Mouse (Mus musculus): ENCODE data around the gene Tmed9. TPM values are rescaled to one million over a fixed set of nuclear protein-coding genes. Genes with fewer than 3 reads are reported as not detected.
A peak's percentile ranks its signal among the peaks of the same experiment; 100 is the strongest.

Tmed9 gene
- polyA plus RNA-seq (2014; fragmentation: Nextera tagmentation; extraction: Ambion mirVana) = 45.7 and 53.6 TPM in 2 replicates

DNA sequence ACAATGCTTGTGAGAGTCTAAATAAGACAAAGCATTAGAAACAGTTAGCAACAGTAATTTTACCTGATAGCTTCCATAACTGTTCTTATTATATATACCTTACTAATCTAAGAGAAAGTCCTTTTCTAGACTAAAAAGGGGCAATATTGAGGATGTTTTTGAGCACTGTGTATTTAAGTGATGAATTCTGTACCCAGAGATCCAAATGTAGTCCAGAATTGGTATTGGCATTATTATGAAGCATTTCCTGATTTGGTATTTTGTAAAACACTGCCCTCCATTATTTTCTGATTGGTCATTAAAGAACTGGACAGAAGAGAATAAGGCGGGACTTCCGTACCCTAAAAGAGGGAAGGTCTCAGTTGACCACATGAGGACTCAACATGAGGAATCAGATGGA lies at the start of gene Tmed9:
Gene Tmed9, plus strand, starts transcription at position 301 of the 400 bp plus-strand sequence.
- H3K27ac ChIP-seq = no peak within 1 kb of the TSS
- no peak within 1 kb of the TSS for H3K9ac ChIP-seq
- no peak within 1 kb of the TSS for H3K4me2 ChIP-seq (replicated peaks)
- peaks cover 17% of the 10 kb centered on the region for H3K4me1 ChIP-seq (replicated peaks; ENCODE audit: control insufficient read depth, insufficient read depth, low read length)
- DNase-seq (ENCODE audit: low spot score) (no peak), ATAC-seq (ENCODE audit: low FRiP score) (no peak)
- no peaks in the 10 kb centered on the region; the same call in 1 of the 2 replicates for H3K36me3 ChIP-seq (replicated peaks; ENCODE audit: control insufficient read depth, insufficient read depth)
- 99% methylated on average over 2 of the region's 2 CpGs for WGBS
- no peaks in the 10 kb centered on the region for H3K27me3 ChIP-seq (ENCODE audit: control insufficient read depth, insufficient read depth, low read length)
- H3K4me3 ChIP-seq (replicated peaks; ENCODE audit: low read length) = no peak within 1 kb of the TSS
- no peaks in the 10 kb centered on the region for H3K9me3 ChIP-seq (ENCODE audit: control insufficient read depth, low read length)

DNA sequence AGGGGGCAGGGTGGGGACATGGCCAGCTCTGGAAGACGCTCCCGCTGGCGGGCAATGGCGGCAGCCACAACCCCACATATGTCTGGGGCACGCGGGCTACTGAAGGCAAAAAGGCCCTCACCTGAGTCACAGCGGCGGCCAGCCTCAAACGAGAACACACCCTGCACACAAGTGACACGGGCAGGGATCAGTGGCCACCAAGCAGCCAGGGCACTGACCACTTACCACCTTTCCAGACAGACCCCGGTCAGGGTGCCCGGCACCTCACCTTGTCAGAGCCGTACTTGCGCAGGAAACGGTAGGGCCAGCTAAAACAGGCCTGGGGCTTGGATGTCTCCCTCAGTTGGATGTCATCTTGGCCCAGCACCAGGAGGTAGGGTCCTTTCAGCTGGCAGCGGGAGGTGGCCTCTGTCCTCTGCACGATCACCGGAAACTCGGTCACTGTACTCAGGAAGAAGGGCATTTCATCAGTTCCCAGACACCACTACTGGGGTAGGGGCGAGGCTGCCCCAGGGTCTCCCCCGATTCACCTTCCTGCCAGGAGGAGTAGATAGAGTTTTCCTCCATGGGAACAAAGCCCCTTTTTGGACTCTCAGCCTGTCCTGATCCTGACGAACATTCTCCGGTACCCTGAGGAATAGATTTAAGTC lies 49.5 kb upstream of the Tmed9 start:
- no peak for DNase-seq (ENCODE audit: low spot score)
- 92% methylated on average over 23 of the region's 23 CpGs for WGBS
- Histone ChIP-seq H3K36me3 (replicated peaks; ENCODE audit: control insufficient read depth, insufficient read depth) (peaks cover 5% of the 10 kb centered on the region; the same call in 1 of the 2 replicates), H3K4me1 (replicated peaks; ENCODE audit: control insufficient read depth, insufficient read depth, low read length) (no peaks in the 10 kb centered on the region), H3K27ac (no peak overlapping the region), H3K27me3 (ENCODE audit: control insufficient read depth, insufficient read depth, low read length) (no peaks in the 10 kb centered on the region), H3K4me3 (replicated peaks; ENCODE audit: low read length) (no peak overlapping the region), H3K9ac (no peak overlapping the region), H3K4me2 (replicated peaks) (no peak overlapping the region), H3K9me3 (ENCODE audit: control insufficient read depth, low read length) (no peaks in the 10 kb centered on the region)
- no peak for ATAC-seq (ENCODE audit: low FRiP score)

DNA sequence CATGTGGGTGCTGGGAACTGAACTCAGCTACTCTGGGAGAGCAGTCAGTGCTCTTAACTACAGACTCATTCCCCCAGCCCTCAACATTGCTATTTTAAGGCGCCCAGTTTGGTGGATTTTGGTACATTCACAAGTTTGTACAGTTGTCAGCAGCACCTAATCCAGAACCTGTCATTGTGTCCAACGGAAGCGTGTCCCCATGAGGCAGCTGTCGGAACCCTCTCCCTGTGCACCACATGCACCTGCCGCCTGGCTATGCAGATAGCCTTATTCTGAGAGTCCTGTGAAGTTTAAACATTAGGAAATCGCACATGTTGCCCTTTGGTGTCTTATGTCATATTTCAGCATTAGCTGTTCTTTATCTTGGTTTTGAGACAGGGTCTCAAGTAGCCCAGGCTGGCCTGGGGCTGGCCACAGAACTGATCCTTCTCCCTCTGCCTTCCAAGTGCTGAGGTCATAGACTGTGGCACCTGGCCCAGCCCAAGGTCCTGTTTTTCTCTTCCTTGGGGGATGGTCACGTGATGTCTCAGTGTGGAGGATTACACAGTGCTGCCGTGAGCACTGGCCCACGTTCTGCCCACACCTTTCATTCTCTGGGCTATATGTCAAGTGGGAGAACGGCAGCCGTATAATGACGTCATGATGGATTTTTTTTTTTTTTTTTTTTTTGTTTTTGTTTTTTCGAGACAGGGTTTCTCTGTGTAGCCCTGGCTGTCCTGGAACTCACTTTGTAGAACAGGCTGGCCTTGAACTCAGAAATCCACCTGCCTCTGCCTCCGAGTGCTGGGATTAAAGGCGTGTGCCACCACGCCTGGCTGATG lies 47.6 kb upstream of the Tmed9 start:
- Histone ChIP-seq H3K4me1 (replicated peaks; ENCODE audit: control insufficient read depth, insufficient read depth, low read length) (no peaks in the 10 kb centered on the region), H3K9me3 (ENCODE audit: control insufficient read depth, low read length) (no peaks in the 10 kb centered on the region), H3K4me2 (replicated peaks) (no peak overlapping the region), H3K27me3 (ENCODE audit: control insufficient read depth, insufficient read depth, low read length) (no peaks in the 10 kb centered on the region), H3K36me3 (replicated peaks; ENCODE audit: control insufficient read depth, insufficient read depth) (peaks cover 22% of the 10 kb centered on the region), H3K4me3 (replicated peaks; ENCODE audit: low read length) (no peak overlapping the region), H3K27ac (no peak overlapping the region), H3K9ac (no peak overlapping the region)
- 81% methylated on average over 15 of the region's 16 CpGs for WGBS
- DNase-seq (ENCODE audit: low spot score) (no peak), ATAC-seq (ENCODE audit: low FRiP score) (no peak)

DNA sequence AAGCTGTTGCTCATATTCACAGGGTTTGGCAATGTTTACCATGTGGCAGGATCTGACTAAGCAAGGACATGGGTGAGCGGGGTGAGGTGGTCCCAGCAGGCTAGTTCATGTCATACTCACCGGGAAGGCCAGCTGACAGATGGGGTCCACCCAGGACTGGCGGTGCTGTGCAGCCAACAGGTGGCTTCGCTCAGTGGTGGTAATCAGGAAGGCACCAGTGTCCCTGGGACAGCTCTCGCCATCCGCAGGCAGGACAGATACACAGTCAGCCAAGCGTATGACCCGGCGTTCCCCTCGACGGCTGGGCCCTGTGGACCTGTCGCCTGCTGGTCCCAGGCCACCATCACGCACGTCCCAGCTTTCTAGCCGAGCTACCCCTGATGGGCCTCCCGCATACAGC lies 46.3 kb upstream of the Tmed9 start:
- ATAC-seq (ENCODE audit: low FRiP score) = no peak
- no peaks in the 10 kb centered on the region for H3K9me3 ChIP-seq (ENCODE audit: control insufficient read depth, low read length)
- WGBS = 80% methylated on average over 16 of the region's 16 CpGs

DNA sequence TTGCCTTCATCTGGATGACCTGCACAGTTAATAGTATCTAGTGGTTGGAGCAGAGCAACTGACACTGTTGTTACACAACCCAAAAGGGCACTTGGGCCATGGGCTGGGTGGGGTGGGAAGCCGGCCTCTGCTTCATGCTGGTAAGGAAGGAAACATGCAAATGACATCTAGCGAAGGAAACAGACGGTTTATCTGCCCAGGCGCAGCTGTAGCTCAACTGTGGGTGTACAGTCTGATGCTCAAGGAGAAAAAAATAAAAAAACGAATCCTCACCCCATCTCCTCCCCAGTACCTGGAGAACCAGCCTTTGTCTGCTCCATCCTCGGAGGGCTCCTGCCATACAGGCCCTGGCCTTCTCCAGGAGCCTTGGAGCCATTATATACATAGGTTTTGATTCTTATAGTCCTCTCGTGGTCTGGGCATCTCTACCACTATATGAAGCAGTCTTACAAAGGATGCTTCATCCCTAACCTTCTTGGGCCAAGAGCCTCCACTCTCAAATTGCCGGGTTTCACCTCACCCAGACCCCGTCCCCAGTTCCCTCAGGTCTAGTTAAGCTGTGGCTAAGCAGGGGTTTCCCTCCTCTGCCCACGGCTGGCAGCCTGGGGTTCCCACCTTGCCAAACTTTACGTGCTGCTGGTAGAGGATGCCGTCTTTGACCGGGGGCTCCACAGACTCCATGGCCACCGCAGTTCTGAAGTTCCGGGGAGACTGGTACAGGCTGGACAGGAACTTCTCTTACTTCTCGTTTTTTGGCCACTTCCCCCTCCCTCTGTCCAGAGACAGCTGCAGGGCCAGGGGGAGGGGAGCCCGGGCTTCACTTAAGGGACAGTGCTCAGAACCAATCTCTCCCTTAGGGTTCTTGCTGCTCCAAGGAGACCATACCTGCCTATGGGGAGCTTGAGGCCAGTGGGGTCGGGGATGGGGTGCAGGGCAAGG lies 45.4 kb upstream of the Tmed9 start:
- no peaks in the 10 kb centered on the region for H3K27me3 ChIP-seq (ENCODE audit: control insufficient read depth, insufficient read depth, low read length)
- no peak overlapping the region for H3K4me2 ChIP-seq (replicated peaks)
- no peak overlapping the region for H3K9ac ChIP-seq
- DNase-seq (ENCODE audit: low spot score) = no peak
- no peaks in the 10 kb centered on the region for H3K4me1 ChIP-seq (replicated peaks; ENCODE audit: control insufficient read depth, insufficient read depth, low read length)
- H3K9me3 ChIP-seq (ENCODE audit: control insufficient read depth, low read length) = no peaks in the 10 kb centered on the region
- H3K4me3 ChIP-seq (replicated peaks; ENCODE audit: low read length) = no peak overlapping the region
- H3K36me3 ChIP-seq (replicated peaks; ENCODE audit: control insufficient read depth, insufficient read depth) = peaks cover 44% of the 10 kb centered on the region
- no peak overlapping the region for H3K27ac ChIP-seq
- ATAC-seq (ENCODE audit: low FRiP score) = no peak
- WGBS = 87% methylated on average over 18 of the region's 18 CpGs

More for the DNA sequence above, 46.3 kb upstream of the Tmed9 start:
- Histone ChIP-seq H3K27ac (no peak overlapping the region), H3K4me2 (replicated peaks) (no peak overlapping the region), H3K36me3 (replicated peaks; ENCODE audit: control insufficient read depth, insufficient read depth) (peaks cover 35% of the 10 kb centered on the region), H3K27me3 (ENCODE audit: control insufficient read depth, insufficient read depth, low read length) (no peaks in the 10 kb centered on the region), H3K9ac (no peak overlapping the region), H3K4me3 (replicated peaks; ENCODE audit: low read length) (no peak overlapping the region), H3K4me1 (replicated peaks; ENCODE audit: control insufficient read depth, insufficient read depth, low read length) (no peaks in the 10 kb centered on the region)
- DNase-seq (ENCODE audit: low spot score) = no peak

DNA sequence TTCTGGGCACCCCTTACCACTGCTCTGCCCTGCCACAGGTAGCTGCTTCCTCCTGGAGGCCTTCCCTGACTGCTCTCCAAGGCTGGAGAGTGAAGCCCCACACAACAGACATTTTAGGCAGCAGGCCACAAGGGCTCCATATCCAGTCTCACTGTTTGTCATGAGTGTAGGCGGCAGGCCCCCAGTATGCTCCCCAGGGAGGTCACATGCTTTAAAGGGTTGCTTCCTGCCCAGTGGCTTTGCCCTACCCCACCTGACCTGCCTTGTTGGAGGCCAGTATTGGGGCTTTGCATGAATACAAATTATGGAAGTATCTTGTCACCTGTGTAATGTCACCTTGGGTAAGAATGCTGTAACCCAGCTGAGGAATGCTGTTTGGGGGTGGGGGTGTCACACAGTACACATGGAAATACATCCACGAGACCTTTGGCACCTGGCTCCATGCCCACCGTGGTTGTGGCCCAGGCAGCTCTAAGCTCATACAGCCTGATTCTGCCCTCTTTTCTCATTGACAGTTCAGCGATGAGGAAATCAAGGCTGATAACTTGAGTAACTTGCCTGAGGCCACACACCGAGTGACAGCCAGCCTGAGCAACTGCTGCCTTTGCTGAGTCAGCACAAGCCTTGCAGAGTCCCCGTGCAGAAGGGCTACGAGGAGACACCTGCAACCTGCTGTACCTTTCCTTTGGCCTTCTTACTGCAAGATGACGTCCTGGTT lies 44.2 kb upstream of the Tmed9 start, which contains the start of gene Dok3:
Gene Dok3, minus strand, starts transcription at position 99 of the 718 bp plus-strand sequence.
- no peak within 1 kb of the TSS for H3K9ac ChIP-seq
- H3K9me3 ChIP-seq (ENCODE audit: control insufficient read depth, low read length) = no peaks in the 10 kb centered on the region
- WGBS = 84% methylated on average over 8 of the region's 8 CpGs
- ATAC-seq (ENCODE audit: low FRiP score) = no peak
- peaks cover 56% of the 10 kb centered on the region for H3K36me3 ChIP-seq (replicated peaks; ENCODE audit: control insufficient read depth, insufficient read depth)
- DNase-seq (ENCODE audit: low spot score) = no peak
- no peaks in the 10 kb centered on the region for H3K27me3 ChIP-seq (ENCODE audit: control insufficient read depth, insufficient read depth, low read length)
- H3K4me2 ChIP-seq (replicated peaks) = no peak within 1 kb of the TSS
- no peak within 1 kb of the TSS for H3K4me3 ChIP-seq (replicated peaks; ENCODE audit: low read length)
- no peak within 1 kb of the TSS for H3K27ac ChIP-seq
- H3K4me1 ChIP-seq (replicated peaks; ENCODE audit: control insufficient read depth, insufficient read depth, low read length) = no peaks in the 10 kb centered on the region

DNA sequence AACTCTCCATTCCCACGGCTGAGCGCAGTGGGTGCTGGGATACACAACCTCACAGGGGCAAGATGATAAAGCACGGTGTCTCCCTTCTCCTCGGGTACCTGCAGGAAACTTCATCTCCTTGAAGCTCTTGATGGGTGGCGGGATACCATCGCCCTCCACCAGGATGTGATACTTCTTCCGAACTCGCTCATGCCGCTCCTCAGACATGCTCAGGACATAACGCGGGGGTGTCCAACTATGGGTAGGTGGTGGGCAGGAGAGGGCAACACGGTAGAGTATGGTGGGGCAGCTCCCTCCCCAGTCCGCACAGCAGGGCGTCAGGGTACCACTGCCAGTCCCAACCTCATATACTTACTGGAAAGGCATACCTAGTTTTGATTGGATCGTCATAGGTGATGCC lies 38.3 kb upstream of the Tmed9 start:
- H3K4me1 ChIP-seq (replicated peaks; ENCODE audit: control insufficient read depth, insufficient read depth, low read length) = peaks cover 9% of the 10 kb centered on the region
- H3K36me3 ChIP-seq (replicated peaks; ENCODE audit: control insufficient read depth, insufficient read depth) = peaks cover 79% of the 10 kb centered on the region
- no peak overlapping the region for H3K27ac ChIP-seq
- whole genome bisulfite sequencing = 93% methylated on average over 15 of the region's 15 CpGs
- H3K27me3 ChIP-seq (ENCODE audit: control insufficient read depth, insufficient read depth, low read length) = no peaks in the 10 kb centered on the region
- DNase-seq (ENCODE audit: low spot score) (no peak), ATAC-seq (ENCODE audit: low FRiP score) (no peak)
- no peaks in the 10 kb centered on the region for H3K9me3 ChIP-seq (ENCODE audit: control insufficient read depth, low read length)
- peak overlapping the region; percentile 83 for H3K4me2 ChIP-seq (replicated peaks)
- peak overlapping the region; percentile 77 for H3K4me3 ChIP-seq (replicated peaks; ENCODE audit: low read length)
- H3K9ac ChIP-seq = peak overlapping the region; percentile 86

DNA sequence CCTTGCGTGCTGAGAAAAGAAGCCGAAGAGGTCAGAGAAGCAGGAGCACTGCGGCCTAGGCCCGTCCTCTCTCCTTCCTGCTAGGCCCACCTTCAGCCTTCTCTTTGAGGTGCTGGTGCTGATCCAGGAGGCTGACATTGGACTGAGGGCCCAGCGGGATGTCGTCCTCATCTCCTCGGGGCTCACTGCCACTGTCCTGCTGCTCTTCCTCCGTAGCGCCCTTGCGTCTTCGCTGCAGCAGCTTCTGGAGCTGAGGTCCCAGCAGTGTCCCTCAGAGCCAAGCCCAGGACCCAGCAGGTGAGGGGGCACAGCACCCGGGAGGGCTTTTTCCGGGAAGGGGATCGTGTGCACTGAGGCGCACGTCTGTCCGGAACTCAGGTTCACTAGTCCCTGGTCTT lies 37.7 kb upstream of the Tmed9 start:
- Histone ChIP-seq H3K9me3 (ENCODE audit: control insufficient read depth, low read length) (no peaks in the 10 kb centered on the region), H3K4me3 (replicated peaks; ENCODE audit: low read length) (peak overlapping the region; percentile 77), H3K27ac (peak overlapping the region; percentile 84), H3K4me1 (replicated peaks; ENCODE audit: control insufficient read depth, insufficient read depth, low read length) (peaks cover 9% of the 10 kb centered on the region), H3K9ac (peak overlapping the region; percentile 86), H3K36me3 (replicated peaks; ENCODE audit: control insufficient read depth, insufficient read depth) (peaks cover 80% of the 10 kb centered on the region), H3K27me3 (ENCODE audit: control insufficient read depth, insufficient read depth, low read length) (no peaks in the 10 kb centered on the region), H3K4me2 (replicated peaks) (peak overlapping the region; percentile 83)
- DNase-seq (ENCODE audit: low spot score) (no peak), ATAC-seq (ENCODE audit: low FRiP score) (no peak)
- 21% methylated on average over 17 of the region's 17 CpGs for WGBS

Data from hindbrain, embryonic 14.5 days (tissue).